Mouse (Mus musculus) forebrain, embryonic 16.5 days (tissue): Measurements from ENCODE around the gene Hoxa4. TPM values are rescaled to one million over a fixed set of nuclear protein-coding genes. Genes with fewer than 3 reads are reported as not detected.

ENCODE experiments used
- ATAC-seq: fragments of 200-750 bp; cut with Nextera tagmentation; 2 replicates; pipeline ENCODE4 v1.8.0; 2017; ENCODE audit warnings: mild to moderate bottlenecking, moderate library complexity
- H3K27ac ChIP-seq: fragments of 300-500 bp; sonication (generic); 2 replicates; pipeline ENCODE4 v1.5.1; 2014; ENCODE audit warnings: low read length, control low read depth
- H3K27me3 ChIP-seq: fragments of 300-500 bp; sonication (generic); replicated peaks from 2 replicates; pipeline ENCODE4 v1.6.1; 2014; ENCODE audit warnings: low read length; ENCODE audit not compliant: control insufficient read depth, insufficient read depth
- H3K36me3 ChIP-seq: fragments of 300-500 bp; sonication (generic); 2 replicates; pipeline ENCODE4 v1.6.1; 2014; ENCODE audit not compliant: control insufficient read depth, insufficient read depth
- H3K4me1 ChIP-seq: fragments of 300-500 bp; sonication (generic); replicated peaks from 2 replicates; pipeline ENCODE4 v1.6.1; 2014; ENCODE audit warnings: low read length; ENCODE audit not compliant: control insufficient read depth, insufficient read depth
- H3K4me2 ChIP-seq: fragments of 300-500 bp; sonication (generic); 2 replicates; pipeline ENCODE4 v1.6.1; 2014; ENCODE audit warnings: mild to moderate bottlenecking, low read length, control low read depth
- H3K4me3 ChIP-seq: fragments of 300-500 bp; sonication (generic); replicated peaks from 2 replicates; pipeline ENCODE4 v1.5.1; 2014; ENCODE audit warnings: mild to moderate bottlenecking, low read length, control low read depth
- H3K9ac ChIP-seq: fragments of 300-500 bp; sonication (generic); replicated peaks from 2 replicates; pipeline ENCODE4 v1.6.1; 2014; ENCODE audit warnings: low read depth, low read length, control low read depth
- H3K9me3 ChIP-seq: fragments of 300-500 bp; sonication (generic); 2 replicates; pipeline ENCODE4 v1.6.1; 2016; ENCODE audit warnings: low read length; ENCODE audit not compliant: control insufficient read depth
- WGBS: fragments of 180-500 bp; shearing (Covaris S2); extraction: QIAGEN DNeasy Blood & Tissue Kit; methylation state at CpG from one replicate; pipeline ENCODE4 v1.1.7; 2014; 5-methylcytosine and 5-hydroxymethylcytosine counted together
- polyA plus RNA-seq: library from polyadenylated mRNA; unstranded; fragments of >200 nt; fragmentation: Nextera tagmentation; extraction: Ambion mirVana; gene quantifications from 2 replicates; pipeline ENCODE4 v1.2.1, GENCODE M21; 2015

Hoxa4 gene
- not detected in 2 replicates for polyA plus RNA-seq

- ATAC-seq, result peak; percentile 12; the same call in 1 of the 2 replicates
Measured at GRCm38 (mm10) chr6:52190906-52191810, at the start of gene Hoxa4. Gene Hoxa4, minus strand, starts transcription at chr6:52191753.

GRCm38 (mm10) chr6:52241001-52241621 lies 49.6 kb upstream of the Hoxa4 start:
- no peak overlapping the region for H3K4me2 ChIP-seq
- no peak overlapping the region for H3K4me3 ChIP-seq
- WGBS, result 6% methylated on average over 9 of the region's 9 CpGs
- H3K4me1 ChIP-seq, result no peaks in the 10 kb centered on the region
- no peaks in the 10 kb centered on the region for H3K36me3 ChIP-seq
- no peak overlapping the region for H3K27ac ChIP-seq
- no peak for ATAC-seq
- peaks cover 89% of the 10 kb centered on the region for H3K27me3 ChIP-seq
- H3K9ac ChIP-seq, result no peak overlapping the region
- no peaks in the 10 kb centered on the region for H3K9me3 ChIP-seq

More at GRCm38 (mm10) chr6:52190906-52191810, at the start of gene Hoxa4:
- peaks cover 5% of the 10 kb centered on the region for H3K4me1 ChIP-seq
- H3K9ac ChIP-seq, result no peak within 1 kb of the TSS
- no peak within 1 kb of the TSS for H3K27ac ChIP-seq
- no peaks in the 10 kb centered on the region; the same call in 1 of the 2 replicates for H3K9me3 ChIP-seq
- H3K27me3 ChIP-seq, result peaks cover 94% of the 10 kb centered on the region
- under 1% methylated on average over 70 of the region's 102 CpGs for WGBS
- no peaks in the 10 kb centered on the region for H3K36me3 ChIP-seq
- peak within 1 kb of the TSS; percentile 54 for H3K4me2 ChIP-seq
- peak within 1 kb of the TSS; percentile 35 for H3K4me3 ChIP-seq

GRCm38 (mm10) chr6:52240389-52241000 lies 48.9 kb upstream of the Hoxa4 start, which contains the start of gene Hoxa10:
Gene Hoxa10, minus strand, starts transcription at chr6:52240854.
- no peaks in the 10 kb centered on the region for H3K4me1 ChIP-seq
- no peak within 1 kb of the TSS for H3K27ac ChIP-seq
- no peaks in the 10 kb centered on the region for H3K36me3 ChIP-seq
- ATAC-seq, result no peak
- peaks cover 89% of the 10 kb centered on the region for H3K27me3 ChIP-seq
- H3K4me3 ChIP-seq, result no peak within 1 kb of the TSS
- H3K9me3 ChIP-seq, result no peaks in the 10 kb centered on the region
- no peak within 1 kb of the TSS for H3K9ac ChIP-seq
- H3K4me2 ChIP-seq, result no peak within 1 kb of the TSS
- 2% methylated on average over 35 of the region's 35 CpGs for WGBS

GRCm38 (mm10) chr6:52239625-52240388 lies 48.3 kb upstream of the Hoxa4 start:
- H3K4me1 ChIP-seq, result no peaks in the 10 kb centered on the region
- 3% methylated on average over 30 of the region's 30 CpGs for WGBS
- H3K4me2 ChIP-seq, result no peak overlapping the region
- H3K27ac ChIP-seq, result no peak overlapping the region
- no peaks in the 10 kb centered on the region for H3K36me3 ChIP-seq
- no peak overlapping the region for H3K4me3 ChIP-seq
- H3K9me3 ChIP-seq, result no peaks in the 10 kb centered on the region
- no peak for ATAC-seq
- no peak overlapping the region for H3K9ac ChIP-seq
- peaks cover 90% of the 10 kb centered on the region for H3K27me3 ChIP-seq

- Histone ChIP-seq H3K4me3 (no peak overlapping the region), H3K4me1 (no peaks in the 10 kb centered on the region; the same call in 1 of the 2 replicates), H3K4me2 (no peak overlapping the region), H3K9me3 (no peaks in the 10 kb centered on the region), H3K27ac (no peak overlapping the region), H3K36me3 (no peaks in the 10 kb centered on the region), H3K9ac (no peak overlapping the region), H3K27me3 (peaks cover 92% of the 10 kb centered on the region)
- ATAC-seq, result no peak
- 4% methylated on average over 7 of the region's 7 CpGs for WGBS
Measured at GRCm38 (mm10) chr6:52238976-52239375, 47.4 kb upstream of the Hoxa4 start.

GRCm38 (mm10) chr6:52238155-52238545 lies 46.6 kb upstream of the Hoxa4 start:
- no peaks in the 10 kb centered on the region for H3K9me3 ChIP-seq
- no peak overlapping the region for H3K4me3 ChIP-seq
- H3K9ac ChIP-seq, result no peak overlapping the region
- no peak for ATAC-seq
- H3K27me3 ChIP-seq, result peaks cover 92% of the 10 kb centered on the region
- no peak overlapping the region for H3K4me2 ChIP-seq
- H3K27ac ChIP-seq, result no peak overlapping the region
- WGBS, result 3% methylated on average over 7 of the region's 7 CpGs
- no peaks in the 10 kb centered on the region; the same call in 1 of the 2 replicates for H3K4me1 ChIP-seq
- H3K36me3 ChIP-seq, result no peaks in the 10 kb centered on the region

GRCm38 (mm10) chr6:52237346-52238154 lies 46.0 kb upstream of the Hoxa4 start:
- no peak overlapping the region for H3K9ac ChIP-seq
- WGBS, result 5% methylated on average over 10 of the region's 10 CpGs
- ATAC-seq, result no peak
- no peak overlapping the region for H3K4me3 ChIP-seq
- H3K27ac ChIP-seq, result no peak overlapping the region
- no peaks in the 10 kb centered on the region for H3K36me3 ChIP-seq
- no peak overlapping the region for H3K4me2 ChIP-seq
- no peaks in the 10 kb centered on the region; the same call in 1 of the 2 replicates for H3K4me1 ChIP-seq
- H3K9me3 ChIP-seq, result no peaks in the 10 kb centered on the region
- peaks cover 90% of the 10 kb centered on the region for H3K27me3 ChIP-seq

- Histone ChIP-seq H3K4me2 (no peak overlapping the region), H3K27me3 (peaks cover 92% of the 10 kb centered on the region), H3K27ac (no peak overlapping the region), H3K4me1 (no peaks in the 10 kb centered on the region; the same call in 1 of the 2 replicates), H3K9ac (no peak overlapping the region), H3K9me3 (no peaks in the 10 kb centered on the region), H3K36me3 (no peaks in the 10 kb centered on the region), H3K4me3 (no peak overlapping the region)
- ATAC-seq, result no peak
- WGBS, result 4% methylated on average over 3 of the region's 3 CpGs
Measured at GRCm38 (mm10) chr6:52236806-52237205, 45.3 kb upstream of the Hoxa4 start.
